Mouse (Mus musculus) left cerebral cortex, postnatal 25 days (tissue): ENCODE data around the gene Med1. TPM values are rescaled to one million over a fixed set of nuclear protein-coding genes. Genes with fewer than 3 reads are reported as not detected.

Experiments
- DNase-seq, 2 experiments: peaks; one replicate each; pipeline ENCODE4 v3.0.0; 2022; ENCODE audit warnings: low spot score in 2 of 2, mixed read lengths in 1 of 2
- intact Hi-C: fragments of 180-260 bp; cut with DNase I; formaldehyde crosslinking; loops from one replicate; pipeline ENCODE4 v1.15.1; 2025
- microRNA-seq, 2 experiments: library from miRNA; unstranded; fragments of <30 nt; microRNA quantifications; one replicate each; pipeline ENCODE4 v1.2.0; 2022
- total RNA-seq, 2 experiments: library from RNA; stranded (reverse); gene quantifications; 2 replicates each; pipeline ENCODE4 v1.2.3; 2021

The Med1 gene
- total RNA-seq, 2 experiments from 2014 or later, result 49.6 to 49.7 TPM

DNA sequence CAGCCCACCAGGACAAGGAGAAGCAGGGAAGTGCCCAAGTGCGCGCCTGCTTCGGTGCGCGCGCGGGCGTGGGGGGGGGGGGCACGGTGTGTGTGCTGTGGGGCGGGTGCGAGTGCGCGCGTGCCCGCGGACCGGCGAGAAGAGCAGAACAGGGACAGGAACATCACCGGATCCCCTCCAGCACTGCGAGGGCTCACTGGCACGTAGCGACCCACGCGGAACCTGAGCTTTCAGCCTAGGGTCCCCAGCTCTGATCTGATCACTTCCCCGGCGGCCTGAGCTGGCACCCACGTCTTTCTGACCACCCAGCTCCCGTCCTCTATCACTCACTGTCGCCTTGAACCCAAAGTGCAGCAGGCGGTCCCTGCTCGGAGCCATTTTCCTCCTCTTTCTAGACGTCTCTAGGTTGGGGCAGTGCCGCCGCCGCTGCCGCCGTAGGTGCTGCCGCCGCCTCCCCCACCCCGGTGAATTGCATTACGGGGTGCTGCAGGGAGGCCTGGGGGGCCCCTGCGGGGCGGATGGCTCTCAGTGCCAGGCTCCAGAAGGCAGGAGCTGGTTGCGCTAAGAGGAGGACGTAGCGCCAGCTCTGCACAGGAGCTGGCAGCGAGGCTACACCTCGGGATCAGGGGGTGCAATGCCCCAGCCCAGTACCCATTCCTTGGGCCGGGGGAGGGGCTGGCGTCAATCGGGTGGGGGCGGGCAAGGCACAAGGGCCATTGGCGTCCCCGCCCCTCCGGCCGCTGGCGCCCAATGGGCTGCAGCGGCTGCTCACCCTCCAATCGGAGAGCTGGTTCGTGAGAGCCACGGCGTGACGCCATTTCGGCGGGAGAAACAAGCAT lies 43.1 kb downstream of the Med1 start, which contains the start of gene Fbxl20:
TSS of gene Fbxl20 (minus strand) at position 618 of the 839 bp plus-strand sequence.
- DNase-seq, result peak; percentile 90 to 96
- intact Hi-C loops, result loop anchor here (5.0 kb wide), 1 partner anchor 123 kb away; the partner anchor contains the start of gene Rpl19

DNA sequence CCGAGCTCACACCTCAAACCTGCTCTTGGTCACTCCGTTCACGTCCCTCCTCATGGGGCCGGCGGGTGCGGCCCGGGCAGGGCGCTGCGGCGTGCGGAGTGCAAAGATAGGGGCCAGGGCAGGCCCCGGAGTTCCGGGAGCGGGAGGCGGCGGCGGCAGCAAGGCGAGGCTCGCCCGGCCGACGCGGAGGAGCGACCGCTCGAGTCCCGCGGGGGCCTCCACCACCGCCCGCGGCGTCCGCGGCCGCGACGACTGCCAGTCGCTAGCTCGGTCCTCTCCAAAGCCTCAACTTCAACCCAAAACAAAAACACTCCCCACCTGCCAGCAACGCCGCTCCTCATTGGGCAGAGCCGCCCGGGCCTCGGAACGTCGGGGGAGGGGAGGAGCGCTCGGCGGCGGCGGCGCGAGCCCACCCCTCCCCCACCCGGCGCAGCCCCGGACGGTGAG lies 43.8 kb downstream of the Med1 start:
- intact Hi-C loops, result loop anchor here (5.0 kb wide), 1 partner anchor 122 kb away; the partner anchor contains the start of gene Rpl19

DNA sequence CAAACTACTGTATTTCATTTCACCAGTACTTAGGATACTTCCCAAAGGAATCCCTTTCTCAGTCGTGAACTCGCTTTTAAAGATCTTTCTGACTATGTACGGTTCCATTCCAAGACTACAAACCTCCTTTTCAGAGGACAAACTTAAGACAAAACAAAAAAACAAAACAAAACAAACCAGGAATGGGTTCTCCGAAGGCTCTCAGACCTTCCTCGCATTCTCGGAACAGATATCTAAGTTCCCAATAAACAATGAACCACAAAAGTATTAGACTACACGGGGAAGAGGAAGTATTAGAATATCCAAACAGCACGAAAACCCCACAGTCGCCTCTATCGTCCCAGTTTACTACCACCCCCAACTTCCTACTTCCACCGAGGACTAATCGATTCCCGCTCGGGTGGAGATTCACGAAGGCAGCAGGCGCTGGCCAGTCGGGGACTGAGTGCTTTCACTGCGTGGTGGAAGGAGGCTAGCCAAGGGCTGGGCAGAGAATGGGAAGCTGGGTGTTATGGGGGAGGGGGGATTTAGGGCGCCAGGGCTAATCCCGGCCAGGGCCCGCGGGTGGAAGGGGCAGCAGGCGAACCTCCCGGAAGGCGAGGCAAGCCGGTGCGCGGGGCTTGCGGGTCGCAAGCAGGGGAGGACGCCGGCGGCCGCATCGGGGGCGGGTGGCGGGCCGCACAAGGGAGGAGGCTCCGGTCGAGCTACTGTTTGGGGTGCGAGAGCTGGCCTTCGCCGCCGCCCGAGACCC lies 44.4 kb downstream of the Med1 start:
- peak; percentile 31 to 43 for DNase-seq
- intact Hi-C loops, result loop anchor here (5.0 kb wide), 1 partner anchor 121 kb away; the partner anchor contains the start of gene Rpl19

More for the DNA sequence above, 43.8 kb downstream of the Med1 start:
- DNase-seq, result peak; percentile 92 to 94

DNA sequence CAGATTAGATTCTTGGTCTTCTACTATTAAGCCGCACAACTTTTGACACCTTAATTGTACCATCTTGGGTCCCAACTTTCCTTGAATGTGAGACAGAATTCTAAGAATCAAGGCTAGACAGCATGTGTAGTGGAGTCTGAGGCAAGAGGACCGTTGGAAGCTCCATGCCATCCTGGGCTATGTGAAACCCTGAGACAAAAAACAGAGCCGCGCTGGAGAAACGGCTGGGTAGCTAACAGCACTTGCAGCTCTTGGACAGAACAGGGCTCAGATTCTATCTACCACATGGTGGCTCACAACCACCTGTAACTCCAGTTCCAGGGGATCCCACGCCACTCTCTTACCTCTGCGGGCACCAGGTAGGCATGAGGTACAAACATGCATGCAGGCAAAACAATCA lies 47.2 kb downstream of the Med1 start:
- intact Hi-C loops, result loop anchor here (5.0 kb wide), 1 partner anchor 119 kb away; the partner anchor contains the start of gene Rpl19
- no peak for DNase-seq

DNA sequence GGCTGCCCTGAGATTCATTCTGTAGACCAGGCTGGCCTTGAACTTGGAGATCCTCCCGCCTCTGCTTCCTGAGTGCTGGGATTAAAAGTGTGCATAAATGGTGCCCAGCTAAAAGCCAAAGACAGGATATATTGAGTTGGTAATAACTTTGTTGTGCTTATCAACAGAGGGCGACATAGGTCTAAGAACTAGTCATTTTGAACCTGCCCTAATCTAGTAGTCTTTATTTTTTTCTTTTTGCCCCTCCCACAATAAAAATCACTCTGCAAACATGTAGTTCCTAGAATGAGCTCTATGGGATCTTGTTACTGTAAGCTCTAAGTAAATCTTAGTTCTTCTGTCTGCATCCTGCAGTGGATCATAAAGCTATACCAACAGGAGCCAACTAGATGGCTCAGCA lies 50.5 kb downstream of the Med1 start:
- no peak for DNase-seq
- intact Hi-C loops, result no loop called here

DNA sequence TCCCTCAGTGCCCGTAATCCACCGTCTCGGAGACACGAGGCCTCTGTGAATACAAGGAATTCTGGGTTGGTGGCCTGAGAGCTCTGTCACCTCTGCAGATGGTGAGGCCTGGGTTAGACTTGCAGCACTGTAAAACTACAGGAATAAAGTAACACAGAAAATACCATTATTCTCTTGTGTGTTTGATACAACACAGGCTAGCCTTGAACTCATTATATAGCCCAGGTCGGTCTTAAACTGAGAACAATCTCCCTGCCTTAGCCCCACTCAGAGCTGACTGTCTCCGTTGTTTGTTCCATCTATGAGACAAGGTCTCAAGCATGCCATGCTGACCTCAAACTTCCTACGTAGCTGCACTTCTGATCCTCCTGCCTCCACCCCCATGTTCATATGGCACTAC lies 54.2 kb downstream of the Med1 start:
- no peak for DNase-seq
- intact Hi-C loops, result no loop called here

DNA sequence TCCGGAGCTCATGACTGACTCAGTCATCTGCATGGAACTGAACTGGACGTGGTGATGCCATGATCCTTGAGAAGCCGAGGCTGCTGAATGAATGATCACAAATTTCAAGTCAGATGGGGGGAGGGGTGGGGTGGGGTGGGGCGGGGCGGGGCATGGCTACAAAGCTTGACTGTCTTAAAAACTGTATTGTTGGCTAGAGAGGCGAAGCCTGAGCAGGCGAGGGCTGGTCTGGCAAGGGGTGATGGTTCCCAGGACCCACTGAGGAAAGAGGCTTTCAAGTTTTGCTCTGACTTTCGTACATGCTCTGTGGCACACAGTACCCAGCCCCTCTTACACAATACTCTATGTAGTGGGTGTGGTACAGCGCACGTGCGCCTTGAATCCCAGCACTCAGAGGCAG lies 55.3 kb downstream of the Med1 start:
- no peak for DNase-seq
- intact Hi-C loops, result no loop called here

DNA sequence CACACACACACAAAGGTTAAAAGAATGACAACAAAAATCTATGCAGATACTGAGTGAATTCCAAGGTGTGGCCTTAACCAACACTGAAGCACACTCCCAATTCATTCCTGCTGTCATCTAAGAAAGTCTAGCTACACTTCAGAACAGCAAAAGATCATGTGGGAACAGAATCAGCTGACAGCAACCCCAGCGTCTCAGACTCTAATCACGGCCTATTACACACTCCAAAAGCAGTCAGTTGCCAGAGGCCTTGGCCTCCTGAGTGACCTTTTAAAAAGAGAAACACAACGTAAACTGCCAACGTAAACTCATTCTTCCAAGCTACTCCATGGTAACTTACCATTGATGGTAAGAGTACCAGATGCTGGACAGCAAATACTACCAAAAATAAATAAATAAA lies 58.1 kb downstream of the Med1 start:
- intact Hi-C loops, result no loop called here
- no peak for DNase-seq

DNA sequence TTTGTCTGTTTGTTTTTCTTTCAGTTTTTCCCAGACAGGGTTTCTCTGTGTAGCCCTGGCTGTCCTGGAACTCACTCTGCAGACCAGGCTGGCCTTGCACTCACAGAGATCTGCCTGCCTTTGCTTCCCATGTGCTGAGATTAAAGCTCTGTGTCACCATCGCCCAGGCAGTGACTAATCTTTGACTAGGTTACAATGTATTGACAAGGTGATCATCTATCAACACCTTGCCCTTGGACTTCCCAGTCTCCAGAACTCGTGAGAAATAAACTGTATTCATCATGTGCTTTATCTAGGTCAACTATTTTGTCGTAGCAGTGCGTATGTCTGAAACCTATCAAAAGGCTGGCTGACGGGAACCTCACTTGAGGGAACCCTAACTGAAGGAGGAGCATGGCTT lies 69.7 kb downstream of the Med1 start:
- intact Hi-C loops, result no loop called here

DNA sequence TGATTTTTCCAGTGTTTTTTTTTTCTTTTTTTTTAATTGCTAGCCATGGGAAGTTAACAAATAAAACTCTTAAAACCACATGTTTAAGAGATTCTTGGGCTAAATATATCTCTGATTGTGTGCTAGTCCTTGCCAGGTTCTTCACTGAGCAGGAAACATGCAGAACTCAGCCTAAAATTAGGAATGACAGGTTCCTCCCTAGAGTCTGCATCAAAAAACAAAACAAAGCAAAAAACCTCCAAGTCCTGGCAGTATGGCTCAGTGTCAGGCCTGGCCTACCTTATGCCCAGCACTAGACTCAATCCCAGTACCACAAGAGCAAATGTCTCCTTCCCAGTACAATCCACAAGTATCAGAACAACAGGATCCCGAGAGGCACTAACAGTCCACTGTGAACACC lies 78.7 kb downstream of the Med1 start:
- intact Hi-C loops, result no loop called here
- peak in 1 of 2 experiments; percentile 16 for DNase-seq

More for the DNA sequence above, 69.7 kb downstream of the Med1 start:
- no peak for DNase-seq

DNA sequence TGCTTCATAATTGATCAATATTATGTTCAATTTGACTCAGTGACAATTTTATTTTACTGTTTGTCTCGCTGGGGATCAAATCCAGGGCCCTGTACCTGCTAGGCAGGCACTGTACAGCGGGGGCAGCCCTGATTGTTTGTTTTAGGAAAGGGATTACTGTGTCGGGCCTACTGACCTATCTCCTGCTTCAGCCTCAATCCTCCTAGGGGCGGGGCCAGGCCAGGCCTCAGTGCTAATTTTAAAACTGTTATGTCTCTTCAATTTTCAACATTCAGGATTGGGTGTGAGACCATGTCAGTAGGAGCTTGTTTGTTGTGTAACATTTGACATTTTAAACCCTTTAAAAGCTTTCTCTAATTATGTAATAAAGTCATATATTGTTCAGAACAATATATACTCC lies 79.6 kb downstream of the Med1 start:
- DNase-seq, result no peak
- intact Hi-C loops, result no loop called here

DNA sequence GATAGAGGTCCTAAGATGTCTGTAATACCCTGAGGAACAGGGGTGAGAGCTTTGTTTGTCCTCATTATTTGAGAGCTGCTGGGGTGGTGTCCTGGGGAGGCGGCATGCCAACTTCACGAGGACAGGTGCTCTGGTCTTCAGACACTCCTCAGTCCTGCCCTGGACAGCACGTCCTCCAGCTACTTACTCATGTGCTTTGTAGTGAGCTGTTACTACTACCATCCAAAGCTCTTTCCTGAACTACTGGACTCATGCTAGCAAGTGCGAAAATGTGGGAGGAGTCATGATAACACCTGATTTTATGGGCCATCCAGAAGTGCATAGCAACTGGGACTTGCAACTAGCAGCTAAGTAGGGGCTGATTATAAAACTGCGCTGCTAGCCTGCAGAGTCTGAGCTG lies 83.4 kb downstream of the Med1 start:
- no peak for DNase-seq
- intact Hi-C loops, result no loop called here

Small RNAs within 50 kb of the gene (microRNA-seq; reads per million reads assigned to microRNA genes)
- 0 reads per million in 2 experiments for gene Gm27399

Other genes with a start within 250 kb of the Med1 start
- 10 to 100 TPM; 22.0 to 22.4 TPM for gene Plxdc1, start 206.8 kb downstream of the Med1 start, total RNA-seq
- gene Arl5c, start 197.1 kb downstream of the Med1 start, total RNA-seq, result 1 to 10 TPM in 1 of 2 experiments, under 1 TPM in 1; 0.89 to 1.7 TPM
- gene Cacnb1, start 170.3 kb downstream of the Med1 start, total RNA-seq, result 100 to 1,000 TPM; 155 to 167 TPM
- 100 to 1,000 TPM; 560 to 589 TPM for gene Rpl19, start 166.6 kb downstream of the Med1 start, total RNA-seq
- 10 to 100 TPM; 63.4 to 76.9 TPM for gene Stac2, start 139.8 kb downstream of the Med1 start, total RNA-seq
- gene Fbxl20, start 42.9 kb downstream of the Med1 start, total RNA-seq, result 10 to 100 TPM; 35.5 to 39.4 TPM
- 10 to 100 TPM; 35.2 to 38.8 TPM for gene Cdk12, start 9.8 kb upstream of the Med1 start, total RNA-seq
- gene Neurod2, start 136.4 kb upstream of the Med1 start, total RNA-seq, result 10 to 100 TPM; 57.3 to 64.3 TPM
- 100 to 1,000 TPM; 141 to 380 TPM for gene Ppp1r1b, start 155.1 kb upstream of the Med1 start, total RNA-seq
- gene Stard3, start 165.1 kb upstream of the Med1 start, total RNA-seq, result 10 to 100 TPM; 34.1 to 36.8 TPM
- 10 to 100 TPM in 1 of 2 experiments, 1 to 10 TPM in 1; 9.3 to 11.6 TPM for gene Tcap, start 190.5 kb upstream of the Med1 start, total RNA-seq
- gene Pnmt, start 193.2 kb upstream of the Med1 start, total RNA-seq, result under 1 TPM; 0.39 to 0.73 TPM
- 10 to 100 TPM; 10.1 to 11.3 TPM for gene Pgap3, start 207.2 kb upstream of the Med1 start, total RNA-seq
- 1 to 10 TPM; 1.8 to 2.4 TPM for gene Erbb2, start 219.2 kb upstream of the Med1 start, total RNA-seq
- gene Mien1, start 245.7 kb upstream of the Med1 start, total RNA-seq, result 100 to 1,000 TPM; 119 to 120 TPM